Mouse (Mus musculus) ZHBTc4 (cell line): ENCODE results near the gene Olfr1277.

Source experiments
- DNase-seq: peaks from one replicate; pipeline ENCODE4 v3.0.0-alpha.2; 2011; ENCODE audit warnings: low read depth, low spot score

Gene Olfr1277

DNA sequence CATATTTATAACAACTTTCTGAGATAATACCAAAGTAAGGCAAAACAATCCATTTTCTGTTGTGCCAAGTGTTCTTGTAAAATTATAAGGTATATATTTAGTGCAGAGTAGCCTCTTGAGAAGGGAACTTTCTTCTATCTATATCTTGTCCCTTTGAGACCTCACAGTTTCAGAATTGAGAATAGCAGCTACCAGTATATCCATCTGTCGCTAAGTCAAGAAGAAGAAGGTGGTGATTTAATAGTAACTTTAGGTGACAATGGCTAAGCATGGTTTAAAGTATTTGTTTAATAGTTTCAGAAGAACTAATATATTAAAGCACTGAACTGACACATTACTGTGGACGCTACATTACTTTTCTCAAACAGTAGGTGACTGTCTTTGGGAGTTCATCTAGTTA is at the start of gene Olfr1277:
Olfr1277 (minus strand) TSS at position 101 of the 400 bp plus-strand sequence.
- DNase-seq, result no peak

DNA sequence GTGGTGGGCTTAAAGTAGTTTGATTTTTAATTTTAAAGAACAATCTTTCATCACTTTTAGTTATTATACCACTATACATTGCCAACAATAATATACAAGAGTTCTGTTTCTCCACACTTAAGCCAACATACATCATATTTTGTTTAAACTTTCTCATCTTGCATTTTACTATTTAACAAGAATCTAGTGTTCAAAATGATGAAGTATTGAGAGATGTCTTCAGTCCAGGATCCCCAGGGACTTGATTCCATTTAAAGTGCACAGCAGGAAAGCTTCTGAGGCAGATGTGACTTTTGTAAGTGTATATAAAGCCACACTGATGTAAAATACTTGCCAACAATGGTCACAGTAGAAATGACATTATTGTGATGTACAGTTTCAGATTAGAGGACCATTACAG is 39.8 kb upstream of the Olfr1277 start, which contains the start of gene Olfr1280:
Olfr1280 (plus strand) TSS at position 301 of the 400 bp plus-strand sequence.
- peak; percentile 0 for DNase-seq

DNA sequence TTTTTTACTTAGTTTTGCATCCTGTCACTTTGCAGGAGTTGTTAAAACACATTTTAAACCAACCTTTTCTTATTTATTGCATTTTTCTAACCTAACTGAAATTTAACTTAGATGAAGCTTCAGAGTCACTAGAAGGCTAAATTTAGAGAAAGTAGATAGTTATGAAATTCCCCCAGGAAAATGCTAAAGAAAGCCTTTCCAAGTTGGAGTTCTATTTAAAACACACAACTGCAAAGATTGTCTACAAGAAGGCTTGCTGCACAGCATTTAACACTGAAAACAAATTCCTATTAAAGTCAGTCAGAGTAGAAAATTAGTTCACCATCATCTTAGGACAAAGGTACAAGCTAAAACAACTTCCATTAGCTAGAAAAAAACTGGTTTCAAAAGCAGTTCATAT is 26.5 kb upstream of the Olfr1277 start, which contains the start of gene Olfr1279:
Olfr1279 (plus strand) TSS at position 262 of the 400 bp plus-strand sequence.
- DNase-seq, result no peak

DNA sequence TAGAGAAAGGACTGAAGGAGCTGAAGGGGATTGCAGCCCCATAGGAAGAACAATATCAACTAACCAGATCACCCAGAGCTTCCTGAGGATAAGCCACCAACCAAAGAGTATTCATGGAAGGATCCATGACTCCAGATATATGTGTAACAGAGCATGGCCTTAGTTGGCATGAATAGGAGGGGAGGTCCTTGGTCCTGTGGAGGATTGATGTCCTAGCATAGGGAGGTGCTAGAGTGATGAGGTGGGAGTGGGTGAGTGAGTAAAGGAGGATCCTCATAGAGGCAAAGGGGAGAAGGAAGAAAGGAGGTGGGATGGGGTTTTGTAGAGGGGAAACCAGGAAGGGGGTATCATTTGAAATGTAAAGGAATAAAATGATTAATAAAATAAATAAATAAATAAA is 24.6 kb upstream of the Olfr1277 start:
- no peak for DNase-seq

DNA sequence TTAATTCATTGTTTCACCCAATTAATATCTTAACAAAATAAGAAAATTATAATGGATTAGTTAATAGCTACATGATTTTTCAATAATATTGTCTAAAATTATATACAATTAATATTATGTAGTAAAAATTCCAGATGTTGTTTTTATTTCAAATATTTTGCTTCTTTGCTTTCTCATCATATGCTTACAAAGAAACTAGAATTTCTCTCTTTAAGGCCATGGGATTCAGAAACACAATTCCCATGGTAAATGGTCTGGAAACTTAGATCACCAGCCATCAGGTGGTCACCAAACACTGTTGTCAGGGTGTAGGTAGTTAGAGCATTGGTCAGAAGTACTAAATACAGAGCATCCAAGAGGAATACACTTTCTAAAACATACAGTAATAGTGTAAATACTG is 15.9 kb upstream of the Olfr1277 start, which contains the start of gene Olfr1278:
Olfr1278 (plus strand) TSS at position 301 of the 400 bp plus-strand sequence.
- DNase-seq, result no peak

DNA sequence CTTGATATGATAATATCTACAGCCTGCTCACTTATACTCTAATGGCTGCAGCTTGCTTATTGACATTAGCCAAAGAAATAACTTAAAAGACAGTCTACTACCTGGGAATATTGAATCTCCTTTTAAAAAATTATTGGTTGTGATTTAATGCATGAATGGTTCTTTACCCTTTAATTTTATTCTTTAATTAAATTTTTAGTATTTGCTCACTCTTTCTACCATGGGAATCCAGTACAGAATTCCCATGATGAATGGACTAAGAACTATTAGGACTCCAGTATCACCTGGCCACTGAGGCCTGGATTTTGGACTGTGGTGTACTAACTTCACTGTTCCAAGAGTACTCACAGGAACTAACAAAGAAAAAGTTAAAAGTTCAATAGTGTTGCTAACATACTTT is 19.7 kb downstream of the Olfr1277 start, which contains the start of gene Olfr1276:
Olfr1276 (plus strand) TSS at position 301 of the 400 bp plus-strand sequence.
- DNase-seq, result no peak

DNA sequence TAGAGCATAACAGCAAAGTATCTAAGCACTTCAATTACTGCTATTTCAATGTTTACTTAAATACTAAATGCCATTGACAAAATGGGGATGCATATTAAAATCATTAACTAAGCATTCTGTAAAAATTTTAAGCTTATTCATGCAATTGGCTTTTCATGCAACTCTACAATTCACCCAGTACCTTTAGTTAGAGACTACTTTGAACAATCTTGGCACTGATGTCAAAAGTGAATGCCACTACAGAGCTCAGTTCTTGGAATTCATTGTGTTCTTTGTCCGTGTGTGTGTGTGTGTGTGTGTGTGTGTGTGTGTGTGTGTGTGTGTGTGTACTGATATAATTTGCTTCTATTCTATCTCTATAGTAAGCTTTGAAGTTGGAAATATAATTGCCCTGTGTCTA is 38.7 kb downstream of the Olfr1277 start, which contains the start of gene Olfr1275:
Olfr1275 (minus strand) TSS at position 101 of the 400 bp plus-strand sequence.
- no peak for DNase-seq

DNA sequence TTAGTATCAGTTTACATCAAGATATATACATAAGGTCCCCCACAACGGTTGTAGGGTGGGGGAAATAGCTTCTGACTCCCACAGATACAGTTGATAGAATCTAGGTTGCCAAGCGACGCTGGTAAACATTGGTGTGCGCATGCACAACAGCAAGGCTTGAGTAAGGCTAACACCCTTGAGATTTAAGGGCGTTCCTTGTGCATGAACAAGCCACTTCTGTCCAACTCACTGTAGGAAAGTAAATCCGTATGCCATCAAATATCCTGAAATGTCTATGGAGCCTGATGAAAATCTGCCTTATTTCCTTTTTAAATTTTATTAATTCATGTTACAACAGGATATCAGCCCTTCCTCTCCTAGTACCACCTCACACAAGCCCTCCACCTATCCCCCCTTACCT is 44.4 kb downstream of the Olfr1277 start, which contains the start of gene 4930430A15Rik:
4930430A15Rik (minus strand) TSS at position 101 of the 400 bp plus-strand sequence.
- no peak for DNase-seq
